Mouse (Mus musculus): Measurements from ENCODE around the gene Iqce.

The Iqce gene

GRCm38 (mm10) chr5:140641254-140641928 lies 60.8 kb downstream of the Iqce start:
- no peak for DNase-seq (ENCODE audit: low read depth, low spot score)

- no peak for DNase-seq (ENCODE audit: low read depth, low spot score)
Observed at GRCm38 (mm10) chr5:140640812-140641211, 61.4 kb downstream of the Iqce start.

GRCm38 (mm10) chr5:140639871-140640270 lies 62.3 kb downstream of the Iqce start:
- no peak for DNase-seq (ENCODE audit: low read depth, low spot score)

- DNase-seq (ENCODE audit: low read depth, low spot score) = no peak
Observed at GRCm38 (mm10) chr5:140639312-140639711, 62.9 kb downstream of the Iqce start.

GRCm38 (mm10) chr5:140638484-140638883 lies 63.7 kb downstream of the Iqce start:
- DNase-seq (ENCODE audit: low read depth, low spot score) = no peak

- no peak for DNase-seq (ENCODE audit: low read depth, low spot score)
Observed at GRCm38 (mm10) chr5:140637989-140638388, 64.2 kb downstream of the Iqce start.

- DNase-seq (ENCODE audit: low read depth, low spot score) = peak; percentile 33
Observed at GRCm38 (mm10) chr5:140637058-140637410, 65.1 kb downstream of the Iqce start.

GRCm38 (mm10) chr5:140636316-140637057 lies 65.7 kb downstream of the Iqce start:
- no peak for DNase-seq (ENCODE audit: low read depth, low spot score)

- DNase-seq (ENCODE audit: low read depth, low spot score) = peak; percentile 53
Observed at GRCm38 (mm10) chr5:140634798-140635722, 67.1 kb downstream of the Iqce start.

- peak; percentile 67 for DNase-seq (ENCODE audit: low read depth, low spot score)
Observed at GRCm38 (mm10) chr5:140633432-140633831, 68.7 kb downstream of the Iqce start.

- DNase-seq (ENCODE audit: low read depth, low spot score) = no peak
Observed at GRCm38 (mm10) chr5:140628995-140629394, 73.2 kb downstream of the Iqce start.

- no peak for DNase-seq (ENCODE audit: low read depth, low spot score)
Observed at GRCm38 (mm10) chr5:140627580-140627979, 74.6 kb downstream of the Iqce start.

- DNase-seq (ENCODE audit: low read depth, low spot score) = no peak
Observed at GRCm38 (mm10) chr5:140624961-140625360, 77.2 kb downstream of the Iqce start.

- no peak for DNase-seq (ENCODE audit: low read depth, low spot score)
Observed at GRCm38 (mm10) chr5:140624238-140624637, 77.9 kb downstream of the Iqce start.

GRCm38 (mm10) chr5:140623791-140624190 lies 78.4 kb downstream of the Iqce start:
- no peak for DNase-seq (ENCODE audit: low read depth, low spot score)

GRCm38 (mm10) chr5:140622978-140623670 lies 79.1 kb downstream of the Iqce start:
- no peak for DNase-seq (ENCODE audit: low read depth, low spot score)

- DNase-seq (ENCODE audit: low read depth, low spot score) = no peak
Observed at GRCm38 (mm10) chr5:140621517-140621916, 80.7 kb downstream of the Iqce start.

GRCm38 (mm10) chr5:140621092-140621491 lies 81.1 kb downstream of the Iqce start:
- DNase-seq (ENCODE audit: low read depth, low spot score) = no peak

GRCm38 (mm10) chr5:140619895-140620736 lies 82.1 kb downstream of the Iqce start:
- peak; percentile 56 for DNase-seq (ENCODE audit: low read depth, low spot score)

- DNase-seq (ENCODE audit: low read depth, low spot score) = peak; percentile 65
Observed at GRCm38 (mm10) chr5:140619151-140619771, 82.9 kb downstream of the Iqce start.
